Mouse (Mus musculus) cerebellum, postnatal 4 days (tissue): Measurements from ENCODE around the gene Gm14408.
"Not testable (repeated sequence)": the region's sequence is repeated elsewhere in the genome, so short reads cannot be mapped to it uniquely, and the experiment has no call there.

Source experiments
- DNase-seq, 2 experiments: peaks; one replicate each; pipeline ENCODE4 v3.0.0; 2022; ENCODE audit warnings: low spot score in 2 of 2, mixed read lengths in 1 of 2

Gm14408 gene

GRCm38 (mm10) chr2:176830840-176831239 lies at the start of gene Gm14408:
TSS of gene Gm14408 (plus strand) at chr2:176831140.
- not testable (repeated sequence) for DNase-seq

- DNase-seq: not testable (repeated sequence)
These were observed 32.6 kb upstream of the Gm14408 start, which contains the start of gene Gm14295 for GRCm38 (mm10) chr2:176798312-176798711. TSS of gene Gm14295 (plus strand) at chr2:176798612.

GRCm38 (mm10) chr2:176798785-176799184 lies 32.2 kb upstream of the Gm14408 start:
- not testable (repeated sequence) for DNase-seq
